Mouse (Mus musculus): ENCODE measurements at regions not wholly inside any gene's neighbourhood (a gene's known extent, or its start where the extent isn't known, plus 50 kb on each side); places are given as distances from the start of the nearest gene placed in this dataset.

GRCm38 (mm10) chr12:79967491-79968255, 145.1 kb downstream of the Zfp36l1 start:
- no peak for DNase-seq (ENCODE audit: low read depth, low spot score)

GRCm38 (mm10) chr12:79966621-79967490, 146.0 kb downstream of the Zfp36l1 start:
- DNase-seq (ENCODE audit: low read depth, low spot score): no peak

DNA sequence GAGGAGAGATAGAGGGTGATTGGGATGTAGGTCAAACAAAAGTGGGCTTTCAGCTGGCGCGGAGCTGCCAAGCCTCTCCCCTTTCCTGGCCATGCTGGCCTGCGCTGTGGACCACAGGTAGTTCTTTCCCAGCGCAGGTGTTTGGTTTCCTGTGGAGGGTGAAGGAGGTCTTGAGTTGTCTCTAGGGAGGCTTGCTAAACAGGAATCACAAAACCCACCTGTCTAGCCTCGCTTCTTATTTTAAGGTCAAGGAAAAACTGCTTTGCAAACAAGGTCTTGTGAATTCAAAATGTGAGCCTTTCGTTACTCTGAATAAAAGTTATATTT, 146.6 kb downstream of the Zfp36l1 start:
- no peak for DNase-seq (ENCODE audit: low read depth, low spot score)

DNA sequence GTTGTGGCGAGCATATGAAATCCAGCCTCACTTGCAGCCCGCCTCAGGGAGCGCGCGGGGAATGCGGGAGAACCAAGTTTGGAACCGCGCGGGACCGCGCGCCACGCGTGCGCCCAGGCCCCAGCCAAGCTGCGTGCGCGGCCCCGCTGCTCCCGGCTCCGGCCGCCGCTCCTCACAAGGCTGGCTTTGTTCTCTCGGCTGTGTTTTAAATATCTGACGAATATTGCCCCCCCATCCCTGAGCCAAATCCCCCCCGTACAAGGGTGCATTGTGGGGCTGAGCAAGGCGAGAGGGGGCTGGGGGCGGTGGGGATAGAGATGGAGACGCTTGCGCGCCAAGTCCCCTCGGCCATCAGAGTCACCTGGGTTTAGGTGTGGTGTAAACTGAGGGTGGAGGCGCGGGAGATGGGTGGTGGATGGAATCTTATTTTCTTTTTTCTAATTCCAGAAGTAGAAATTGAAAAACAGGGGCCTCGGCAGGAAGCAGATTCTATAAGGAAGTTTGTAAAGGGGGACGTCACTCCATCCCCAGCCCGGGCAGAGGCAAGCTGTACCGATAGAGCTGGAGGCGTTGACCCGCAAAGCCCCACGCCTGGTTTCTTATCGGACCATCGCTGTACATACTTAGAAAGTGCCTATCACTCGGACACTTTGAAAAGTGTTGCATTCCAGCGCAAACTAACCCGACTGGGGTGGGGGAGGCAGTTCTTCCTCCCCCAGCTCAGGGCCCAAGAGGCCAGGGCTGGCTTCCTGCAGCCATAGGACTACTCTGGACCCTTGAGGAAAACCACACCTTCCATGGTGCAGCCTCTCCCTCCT, 147.1 kb downstream of the Zfp36l1 start:
- peak; percentile 33 for DNase-seq (ENCODE audit: low read depth, low spot score)

DNA sequence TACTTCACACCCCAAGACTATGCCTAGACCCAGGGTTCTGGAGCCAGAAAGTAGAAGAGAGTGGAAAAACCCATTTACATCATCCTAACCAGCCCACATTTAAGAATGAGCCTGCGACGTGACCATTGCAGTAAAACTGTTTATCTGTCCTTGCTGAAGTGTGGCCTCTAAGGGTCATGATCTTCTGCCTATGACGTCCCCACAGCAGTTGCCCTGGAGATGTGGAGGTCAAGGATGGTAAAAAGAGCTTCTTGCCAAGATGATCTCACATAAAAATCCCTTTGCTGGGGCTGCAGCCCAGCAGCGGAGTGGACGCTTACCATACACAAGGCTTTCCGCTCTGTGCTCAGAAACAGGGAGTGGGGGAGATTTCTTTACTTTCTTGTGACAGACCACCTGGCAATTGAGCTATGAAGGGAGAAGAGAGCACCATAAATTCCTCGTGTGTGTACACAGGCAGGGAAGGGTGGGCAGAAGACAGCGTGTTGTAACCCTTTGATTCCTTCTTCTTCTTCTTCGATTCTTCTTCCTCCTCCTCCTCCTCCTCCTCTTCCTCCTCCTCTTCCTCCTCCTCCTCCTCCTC, 149.3 kb downstream of the Zfp36l1 start:
- no peak for DNase-seq (ENCODE audit: low read depth, low spot score)

DNA sequence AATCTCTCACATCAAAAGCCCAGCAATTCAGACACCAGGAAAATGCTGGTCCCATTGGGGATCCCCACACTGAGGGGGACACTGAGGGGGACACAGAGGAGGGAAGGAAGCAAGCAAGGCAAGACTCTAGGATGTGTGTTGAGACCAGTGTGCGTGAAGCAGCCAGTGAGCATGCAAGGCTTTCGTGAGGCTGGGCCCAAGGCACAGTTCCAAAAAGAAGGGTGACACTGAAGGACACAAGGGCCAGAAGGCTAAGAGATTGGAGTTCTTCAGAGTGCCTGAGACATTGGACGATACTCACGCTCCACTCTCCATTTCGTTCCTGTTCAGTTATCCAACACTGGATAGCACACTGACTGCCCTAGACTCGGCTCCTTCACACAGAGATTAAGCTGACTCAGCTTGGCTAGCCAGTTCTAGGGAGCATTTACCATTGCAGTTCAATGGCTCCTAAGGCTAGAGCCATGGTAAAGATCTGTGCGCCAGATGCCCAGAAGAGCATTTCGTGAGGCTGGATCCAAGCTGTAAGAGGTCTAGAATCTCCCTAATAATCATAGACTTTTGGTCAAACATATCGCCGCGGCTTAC, 150.1 kb downstream of the Zfp36l1 start:
- no peak for DNase-seq (ENCODE audit: low read depth, low spot score)

DNA sequence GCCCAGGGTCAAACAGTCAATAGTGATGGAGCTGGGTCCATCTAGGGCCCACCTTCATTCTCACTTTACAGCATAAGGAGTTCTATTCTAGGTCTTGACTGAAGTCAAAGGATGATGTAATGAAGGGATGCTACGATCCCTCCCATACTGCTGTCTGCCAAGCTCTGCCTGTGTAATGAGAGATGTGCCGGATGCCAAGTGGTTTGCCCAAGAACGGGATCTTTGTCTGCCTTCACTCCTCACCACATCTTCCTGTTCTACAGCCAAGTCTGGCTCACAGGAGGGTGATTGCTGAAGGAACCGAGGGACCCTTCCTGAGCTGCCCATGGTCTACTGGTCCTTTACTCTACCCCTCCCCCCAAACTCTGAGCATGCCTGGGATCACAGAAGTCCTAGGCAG, 150.9 kb downstream of the Zfp36l1 start:
- no peak for DNase-seq (ENCODE audit: low read depth, low spot score)

GRCm38 (mm10) chr12:79961076-79961475, 151.7 kb downstream of the Zfp36l1 start:
- no peak for DNase-seq (ENCODE audit: low read depth, low spot score)

DNA sequence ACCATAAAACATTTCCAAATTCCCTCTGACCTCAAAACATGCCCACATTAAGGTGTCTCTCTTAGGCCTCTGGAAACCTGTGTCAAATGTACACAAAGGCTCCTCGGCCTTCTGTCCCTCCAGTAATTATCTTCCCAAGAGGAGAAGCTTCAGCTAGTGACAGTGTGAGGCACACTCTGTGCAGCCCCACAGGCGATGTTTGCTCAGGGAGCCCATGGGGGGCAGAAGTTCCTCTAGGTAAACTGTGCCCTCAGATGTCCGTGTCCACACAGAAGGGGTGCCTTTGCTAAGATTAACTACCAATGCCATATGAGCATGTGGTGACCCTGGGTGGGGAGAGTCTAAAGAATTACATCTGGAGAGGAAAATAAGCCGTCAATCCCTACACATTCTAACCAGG, 152.4 kb downstream of the Zfp36l1 start:
- DNase-seq (ENCODE audit: low read depth, low spot score): no peak

DNA sequence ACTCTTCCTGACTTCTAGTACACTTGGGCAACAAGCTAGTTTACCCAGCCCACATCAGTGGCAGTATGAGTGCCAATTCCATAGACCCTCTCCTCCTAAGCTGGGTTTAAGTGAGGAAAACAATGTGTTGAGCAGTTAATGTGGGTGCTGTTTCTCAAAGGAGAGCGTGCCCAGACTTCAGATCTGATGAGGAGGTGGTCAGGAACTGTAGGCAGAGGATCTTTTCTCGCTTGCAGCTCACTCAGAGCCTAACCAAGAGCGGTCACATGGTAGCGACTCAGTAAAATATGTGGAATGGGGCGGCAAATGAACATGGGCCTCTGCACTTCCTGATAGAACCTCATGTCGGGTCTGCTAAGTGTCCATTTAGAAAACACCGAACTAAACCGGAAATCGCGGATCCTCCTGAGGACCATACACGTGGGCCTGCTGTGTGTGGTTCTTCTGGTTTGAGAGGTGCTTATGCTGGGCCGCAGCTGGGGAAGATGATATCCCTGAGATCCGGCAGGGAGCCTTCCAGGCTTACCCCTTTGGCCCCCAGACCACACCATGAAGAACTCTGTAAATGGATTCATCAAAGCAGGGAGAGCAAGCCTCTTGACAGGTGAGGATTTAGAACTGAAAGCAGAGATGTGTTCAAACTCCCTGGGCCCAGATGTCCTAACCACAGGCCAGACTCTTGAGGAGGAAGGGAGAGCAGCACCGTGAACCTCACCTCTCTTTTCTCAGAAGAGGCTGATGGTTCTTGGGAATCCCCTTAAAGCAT, 153.1 kb downstream of the Zfp36l1 start:
- no peak for DNase-seq (ENCODE audit: low read depth, low spot score)

DNA sequence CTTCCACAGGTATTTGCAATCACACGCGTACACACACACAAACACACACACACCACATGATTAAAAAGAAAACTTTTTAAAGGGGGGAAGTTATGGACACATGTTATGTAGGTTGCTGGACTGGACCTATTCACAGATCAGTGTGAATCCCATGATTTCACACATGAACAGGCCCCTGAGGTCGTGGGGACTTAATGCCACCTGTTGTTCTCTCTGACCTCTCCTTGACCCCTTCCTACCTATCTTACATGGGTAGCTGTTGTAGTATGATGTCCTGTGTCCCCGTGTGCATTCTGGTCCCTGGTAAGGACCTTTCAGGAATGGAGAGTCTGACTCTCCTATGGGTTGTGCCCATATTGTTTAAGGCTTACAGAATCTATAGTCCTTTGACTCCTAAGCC, 155.6 kb downstream of the Zfp36l1 start:
- DNase-seq (ENCODE audit: low read depth, low spot score): no peak

DNA sequence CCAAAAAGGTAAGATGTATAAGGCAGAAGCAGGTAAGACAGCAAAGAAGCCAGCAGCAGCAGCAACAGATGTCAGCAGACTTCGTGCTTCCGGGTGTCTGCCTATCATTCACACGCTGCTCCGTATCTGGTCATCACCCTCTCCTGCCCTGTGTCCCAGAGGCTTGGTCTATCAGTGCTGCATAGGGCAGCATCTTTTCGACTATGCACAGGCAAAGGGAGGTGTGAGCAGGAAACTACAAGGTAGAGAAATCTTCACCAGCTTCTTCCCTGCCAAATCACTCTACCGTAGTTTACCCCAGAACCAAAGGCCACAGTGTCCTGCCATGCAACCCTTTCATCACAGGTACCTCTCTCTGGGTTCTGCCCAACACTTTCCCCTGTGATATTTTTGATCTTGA, 156.5 kb downstream of the Zfp36l1 start:
- DNase-seq (ENCODE audit: low read depth, low spot score): no peak

- DNase-seq (ENCODE audit: low read depth, low spot score): no peak
These were observed 157.3 kb downstream of the Zfp36l1 start for GRCm38 (mm10) chr12:79955501-79955900.

GRCm38 (mm10) chr12:79950579-79951112, 162.2 kb downstream of the Zfp36l1 start:
- DNase-seq (ENCODE audit: low read depth, low spot score): no peak

- no peak for DNase-seq (ENCODE audit: low read depth, low spot score)
These were observed 163.6 kb downstream of the Zfp36l1 start for GRCm38 (mm10) chr12:79949101-79949824.

DNA sequence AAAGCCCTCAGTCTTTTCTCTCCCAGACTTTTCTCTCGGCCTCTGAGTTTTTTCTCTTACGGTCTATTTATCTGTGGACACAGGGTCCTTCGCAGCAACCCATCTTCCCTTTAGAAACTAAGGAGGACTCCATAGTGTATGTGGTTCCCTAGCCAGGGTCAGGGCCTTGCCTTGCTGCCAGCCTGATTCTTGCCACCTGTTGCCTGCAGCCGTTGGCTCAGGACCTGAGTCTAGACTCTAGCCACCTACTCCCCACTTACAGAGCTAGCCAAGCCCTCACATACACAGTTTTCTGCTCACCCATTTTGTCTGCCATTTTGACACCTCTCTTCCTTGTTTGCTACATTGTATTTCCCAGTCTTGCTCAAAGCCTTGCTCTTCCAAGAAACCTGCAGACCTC, 165.2 kb downstream of the Zfp36l1 start:
- no peak for DNase-seq (ENCODE audit: low read depth, low spot score)

DNA sequence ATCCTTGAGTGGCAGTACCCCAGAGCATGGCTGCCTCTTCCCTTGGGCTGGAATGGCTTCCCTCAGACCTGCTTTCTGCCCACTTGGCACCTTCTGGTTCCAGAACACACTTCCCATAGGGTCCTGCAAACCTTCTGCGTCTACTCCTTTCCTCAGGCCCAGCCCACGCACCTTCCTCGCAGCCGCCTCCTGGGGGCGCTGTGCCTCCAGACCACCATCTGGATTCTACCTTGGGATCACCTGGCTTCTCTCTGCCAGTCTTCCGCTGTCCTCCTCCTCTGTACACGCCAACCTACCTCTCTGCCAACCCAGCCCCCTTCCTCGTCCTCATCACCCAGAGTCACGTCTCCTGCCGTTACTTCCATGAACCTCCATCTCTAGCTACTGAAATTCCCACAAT, 166.0 kb downstream of the Zfp36l1 start:
- no peak for DNase-seq (ENCODE audit: low read depth, low spot score)

- no peak for DNase-seq (ENCODE audit: low read depth, low spot score)
These were observed 166.9 kb downstream of the Zfp36l1 start for GRCm38 (mm10) chr12:79945899-79946298.

DNA sequence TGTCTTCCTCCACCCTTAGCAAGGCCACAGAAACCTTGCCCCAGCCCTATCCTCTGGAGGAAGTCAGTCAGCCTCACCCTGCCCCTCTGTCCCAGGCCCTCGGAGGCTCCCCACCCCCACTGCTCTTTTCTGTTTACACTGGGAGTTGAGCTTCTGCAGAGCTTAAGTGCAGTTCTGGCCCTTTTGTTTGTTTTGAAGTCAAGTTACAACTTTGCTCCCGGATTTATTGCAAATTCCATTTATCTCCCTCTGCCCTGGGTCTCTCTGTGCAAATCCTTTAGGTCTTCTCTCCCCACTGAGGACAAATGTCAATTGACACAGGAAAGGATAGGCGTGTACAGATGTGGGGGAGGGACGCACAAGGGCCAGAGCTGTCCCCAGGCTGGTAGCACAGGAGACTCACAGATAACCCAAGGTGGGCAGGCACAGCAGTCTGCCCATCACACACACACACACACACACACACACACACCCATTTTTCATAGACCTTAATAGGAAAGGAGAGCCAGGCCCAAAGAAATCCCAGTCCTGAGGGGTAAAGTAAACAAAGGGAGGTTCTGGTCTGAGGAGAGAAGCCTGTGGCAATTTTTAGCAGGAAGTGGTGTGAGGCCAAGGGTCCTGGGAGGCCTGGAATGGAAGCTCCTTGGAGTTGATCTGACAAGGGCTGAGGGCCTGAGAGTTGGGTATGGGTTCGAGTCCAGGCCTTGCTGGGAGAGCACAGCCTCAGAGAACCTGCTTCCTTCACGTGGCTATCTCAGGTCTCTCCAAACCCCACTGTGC, 167.9 kb downstream of the Zfp36l1 start:
- DNase-seq (ENCODE audit: low read depth, low spot score): no peak

All from telencephalon, adult 2 months (tissue).